Mouse (Mus musculus): ENCODE results near the gene Zfp777.

DNA sequence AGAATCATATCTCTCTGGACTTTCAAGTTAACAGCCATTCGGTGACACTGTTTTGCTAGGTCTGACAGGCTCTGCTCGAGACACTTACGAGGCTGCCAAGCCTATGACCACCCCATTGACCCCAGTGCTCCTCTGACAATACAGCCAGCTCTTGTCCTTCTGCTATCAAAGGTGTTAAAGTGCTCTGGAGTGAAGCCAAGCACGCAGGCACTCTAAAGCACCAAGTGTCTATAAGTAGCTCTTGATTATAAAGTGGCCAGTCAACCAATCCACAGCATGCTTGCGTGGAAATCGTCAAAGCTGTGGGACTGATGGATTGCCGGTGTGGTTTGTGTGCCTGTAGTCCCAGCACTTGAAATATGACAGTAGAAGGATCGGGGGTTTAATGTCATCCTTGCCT, 38.0 kb downstream of the Zfp777 start:
- TF ChIP-seq CTCF (IDR thresholded peaks at IDR 0.05; ENCODE audit: borderline replicate concordance, insufficient read depth, low read depth, low read length) (no peak), POLR2A (IDR thresholded peaks at IDR 0.05; ENCODE audit: borderline replicate concordance, insufficient read depth, low read length) (no peak)
